Mouse (Mus musculus) ES-E14 (cell line): ENCODE results near the gene Cyfip2. TPM values are rescaled to one million over a fixed set of nuclear protein-coding genes. Genes with fewer than 3 reads are reported as not detected.

Source experiments
- DNase-seq: peaks from one replicate; pipeline ENCODE4 v3.0.0-alpha.2; 2013; ENCODE audit warnings: low read depth, low spot score
- H3K27ac ChIP-seq: 2 replicates; pipeline ENCODE4 v1.5.1; 2012; ENCODE audit warnings: low read depth, mild to moderate bottlenecking, low read length, moderate library complexity, mixed read lengths; ENCODE audit not compliant: poor library complexity, insufficient read depth, severe bottlenecking
- H3K36me3 ChIP-seq: 2 replicates; pipeline ENCODE4 v1.6.1; 2012; ENCODE audit warnings: mild to moderate bottlenecking, low read length, moderate library complexity, mixed read lengths; ENCODE audit not compliant: control insufficient read depth, poor library complexity, insufficient read depth, severe bottlenecking
- H3K4me1 ChIP-seq, 2 experiments: fragments of 150-350 bp in 1 of 2; sonication (generic) in 1 of 2; 2 replicates each; pipeline ENCODE4 v1.6.1; 2012; ENCODE audit warnings: low read length in 2 of 2, mild to moderate bottlenecking in 1 of 2, mixed read lengths in 1 of 2; ENCODE audit not compliant: control insufficient read depth in 2 of 2, insufficient read depth in 2 of 2, poor library complexity in 1 of 2
- H3K4me3 ChIP-seq, 2 experiments: fragments of 150-350 bp in 1 of 2; sonication (generic) in 1 of 2; 2 replicates each; pipeline ENCODE4 v1.5.1; 2012; ENCODE audit warnings: low read length in 2 of 2, low read depth in 1 of 2, mild to moderate bottlenecking in 1 of 2, mixed read lengths in 1 of 2; ENCODE audit not compliant: insufficient read depth in 1 of 2, poor library complexity in 1 of 2, severe bottlenecking in 1 of 2
- H3K9ac ChIP-seq: 2 replicates; pipeline ENCODE4 v1.6.1; 2012; ENCODE audit warnings: low read depth, mild to moderate bottlenecking, low read length, mixed read lengths; ENCODE audit not compliant: poor library complexity, insufficient read depth, severe bottlenecking
- H3K9me3 ChIP-seq: fragments of 150-350 bp; sonication (generic); 2 replicates; pipeline ENCODE4 v1.6.1; 2012; ENCODE audit warnings: low read depth, mild to moderate bottlenecking, low read length; ENCODE audit not compliant: control insufficient read depth, insufficient read depth
- CHD2 ChIP-seq: IDR thresholded peaks from 2 replicates; pipeline ENCODE4 v1.6.1; 2014; ENCODE audit warnings: mild to moderate bottlenecking, low read depth, low read length, inconsistent platforms
- HCFC1 ChIP-seq: IDR thresholded peaks from 2 replicates; pipeline ENCODE4 v1.6.1; 2012; ENCODE audit warnings: low read length, inconsistent platforms, borderline replicate concordance; ENCODE audit not compliant: insufficient read depth
- MAFK ChIP-seq: IDR thresholded peaks from 2 replicates; pipeline ENCODE4 v1.6.1; 2014; ENCODE audit warnings: mild to moderate bottlenecking, low read depth, low read length, inconsistent platforms; ENCODE audit not compliant: insufficient read depth
- ZC3H11A ChIP-seq: IDR thresholded peaks from 2 replicates; pipeline ENCODE4 v1.6.1; 2012; ENCODE audit warnings: low read depth, mild to moderate bottlenecking, inconsistent platforms, low read length, borderline replicate concordance
- ZNF384 ChIP-seq: IDR thresholded peaks from 2 replicates; pipeline ENCODE4 v1.6.1; 2012; ENCODE audit warnings: low read depth, low read length, inconsistent platforms
- in situ Hi-C, 2 experiments: fragments of 600-800 bp; cut with MboI; formaldehyde crosslinking; loops; one replicate each; pipeline ENCODE4 v1.15.1; 2025; ENCODE audit warnings: low sequenced_read_pairs in 2 of 2, inconsistent platforms in 1 of 2; ENCODE audit not compliant: unreplicated experiment in 2 of 2
- total RNA-seq: library from RNA; depleted of rRNA; stranded (reverse); fragments of 300-350 nt; gene quantifications from 2 replicates; pipeline ENCODE4 v1.2.3, GENCODE M21; 2012

Cyfip2 gene
- total RNA-seq, 1 experiment: 7.4 TPM

DNA sequence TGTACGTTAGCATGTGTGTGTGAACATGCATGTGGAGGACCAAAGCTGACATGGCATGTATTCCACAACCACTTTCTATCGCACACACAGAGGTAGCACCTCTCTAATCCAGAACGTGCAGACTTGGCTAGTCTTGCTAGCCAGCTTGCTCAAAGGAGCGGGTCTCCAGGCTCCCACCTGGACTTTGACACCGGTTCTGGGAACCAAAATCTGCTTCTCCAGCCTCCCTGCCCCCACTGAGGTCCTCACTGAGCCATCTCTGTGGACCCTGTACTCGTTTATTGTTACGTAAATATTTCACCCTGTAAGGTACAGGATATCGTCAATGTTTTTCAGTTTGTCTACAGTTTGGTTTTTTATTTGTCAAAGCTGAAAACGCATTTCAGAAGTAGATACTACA is 10.2 kb downstream of the Cyfip2 start:
- Histone ChIP-seq H3K9ac (no peak overlapping the region), H3K27ac (no peak overlapping the region), H3K36me3 (no peaks in the 10 kb centered on the region), H3K4me1 (no peaks in the 10 kb centered on the region; a peak in 1 of 4 replicates), H3K4me3 (no peak overlapping the region), H3K9me3 (no peaks in the 10 kb centered on the region)
- no peak for DNase-seq
- TF ChIP-seq HCFC1: no peak
- no peak for TF ChIP-seq ZC3H11A
- TF ChIP-seq MAFK: no peak
- no peak for TF ChIP-seq ZNF384
- no peak for TF ChIP-seq CHD2
- in situ Hi-C loops: no loop called here

DNA sequence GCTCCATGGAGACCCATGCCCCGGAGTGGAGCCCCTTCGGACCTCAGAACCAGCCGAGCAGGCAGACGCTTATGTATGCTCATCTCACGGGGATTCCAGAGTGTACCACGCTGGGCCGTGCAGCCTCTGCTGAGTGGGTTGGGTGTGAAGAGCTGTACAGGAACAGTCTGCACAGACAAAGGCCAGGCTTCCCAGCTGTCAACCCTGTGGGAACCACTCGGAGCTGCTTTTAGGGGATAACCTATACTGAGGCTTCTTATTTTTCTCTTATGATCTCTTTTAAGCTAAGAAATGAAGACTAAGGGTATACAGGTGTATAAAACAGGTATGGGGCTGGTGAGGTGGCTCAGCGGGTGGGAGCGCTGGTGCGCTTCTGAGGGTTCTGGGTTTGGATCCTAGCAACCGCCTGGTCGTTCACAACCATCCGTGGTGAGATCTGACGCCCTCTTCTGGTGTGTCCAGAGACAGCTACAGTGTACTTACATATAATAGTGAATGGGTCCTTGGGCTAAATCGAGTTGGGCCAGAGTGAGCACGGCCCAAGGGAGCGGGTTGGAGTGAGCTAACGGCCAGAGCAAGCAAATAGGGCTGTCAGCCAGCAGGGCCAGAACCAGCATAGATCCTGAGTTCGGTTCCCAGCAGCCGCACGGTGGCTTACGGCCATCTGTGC is 10.9 kb downstream of the Cyfip2 start:
- no peaks in the 10 kb centered on the region for H3K36me3 ChIP-seq
- in situ Hi-C loops: no loop called here
- no peak overlapping the region for H3K27ac ChIP-seq
- no peaks in the 10 kb centered on the region; a peak in 1 of 4 replicates for H3K4me1 ChIP-seq
- no peak for TF ChIP-seq ZC3H11A
- TF ChIP-seq MAFK: no peak
- TF ChIP-seq CHD2: no peak
- no peak for TF ChIP-seq HCFC1
- no peak overlapping the region for H3K9ac ChIP-seq
- no peak overlapping the region for H3K4me3 ChIP-seq
- no peaks in the 10 kb centered on the region for H3K9me3 ChIP-seq
- no peak for DNase-seq

DNA sequence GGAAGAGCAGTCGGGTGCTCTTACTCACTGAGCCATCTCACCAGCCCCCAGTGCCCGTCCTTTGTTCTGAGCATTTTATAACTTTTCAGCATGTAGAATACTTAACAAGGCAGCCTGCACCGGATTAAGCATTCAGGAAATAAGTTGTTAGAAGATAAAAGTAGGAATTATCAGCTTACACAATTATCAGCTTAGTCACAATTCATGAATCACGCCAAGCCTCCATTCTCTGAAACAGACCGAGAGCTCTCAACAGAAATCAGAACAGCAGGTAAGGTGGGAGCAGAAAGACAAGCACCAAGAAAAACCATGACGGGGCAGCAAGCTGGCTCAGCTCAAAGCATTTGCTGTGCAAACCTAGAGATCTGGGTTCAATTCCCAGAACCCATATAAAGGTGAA is 12.8 kb downstream of the Cyfip2 start:
- no peak for DNase-seq
- no peak overlapping the region for H3K27ac ChIP-seq
- no peaks in the 10 kb centered on the region; a peak in 1 of 4 replicates for H3K4me1 ChIP-seq
- H3K9ac ChIP-seq: no peak overlapping the region
- TF ChIP-seq ZC3H11A (no peak), HCFC1 (no peak), MAFK (no peak), CHD2 (no peak), ZNF384 (no peak)
- no peaks in the 10 kb centered on the region for H3K36me3 ChIP-seq
- no peaks in the 10 kb centered on the region for H3K9me3 ChIP-seq
- in situ Hi-C loops: no loop called here
- H3K4me3 ChIP-seq: no peak overlapping the region

DNA sequence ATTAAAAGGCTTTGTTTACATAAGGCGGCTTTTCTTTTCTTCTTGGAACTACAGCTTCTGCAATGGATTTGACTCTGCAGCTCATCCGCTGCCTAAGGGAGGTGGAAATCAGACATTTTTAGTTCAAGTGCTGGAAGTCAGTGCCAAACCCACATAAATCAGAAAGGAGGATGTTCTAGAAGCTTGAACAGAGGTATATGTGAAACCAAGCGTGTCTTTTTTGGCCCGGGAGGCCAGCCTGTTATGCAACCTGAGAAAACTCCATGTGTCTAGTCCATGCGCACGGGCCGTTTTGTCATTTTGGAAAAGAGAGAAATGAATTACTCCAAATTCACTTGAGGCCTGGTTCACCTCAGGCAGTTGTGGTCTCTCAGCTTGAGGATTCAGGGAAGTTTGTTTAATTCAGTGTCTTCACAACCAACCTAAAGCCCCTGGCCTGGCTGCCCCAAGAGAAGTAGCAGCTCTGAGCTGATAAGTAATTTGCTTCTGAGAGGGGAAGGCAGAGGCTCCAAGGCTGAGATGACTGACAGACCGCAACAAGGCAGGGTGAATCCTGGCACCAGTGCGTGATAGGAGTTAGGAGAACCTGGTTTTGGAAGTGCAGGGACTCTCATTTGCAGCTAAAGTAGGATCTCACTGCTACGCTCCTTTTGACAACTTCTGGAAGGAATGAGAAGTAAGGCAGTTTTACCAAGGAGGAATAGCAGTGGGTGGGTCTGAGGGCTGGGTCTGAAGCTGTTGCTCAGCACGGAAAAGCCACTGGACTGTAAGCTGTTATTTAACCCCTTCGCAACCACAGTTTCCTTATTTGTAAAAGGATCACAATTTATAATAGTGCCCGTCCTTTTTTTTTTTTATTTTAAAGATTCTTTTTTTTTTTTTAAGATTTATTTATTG is 13.5 kb downstream of the Cyfip2 start:
- in situ Hi-C loops: no loop called here
- DNase-seq: no peak
- TF ChIP-seq HCFC1 (no peak), CHD2 (no peak), ZNF384 (no peak), MAFK (no peak), ZC3H11A (no peak)

DNA sequence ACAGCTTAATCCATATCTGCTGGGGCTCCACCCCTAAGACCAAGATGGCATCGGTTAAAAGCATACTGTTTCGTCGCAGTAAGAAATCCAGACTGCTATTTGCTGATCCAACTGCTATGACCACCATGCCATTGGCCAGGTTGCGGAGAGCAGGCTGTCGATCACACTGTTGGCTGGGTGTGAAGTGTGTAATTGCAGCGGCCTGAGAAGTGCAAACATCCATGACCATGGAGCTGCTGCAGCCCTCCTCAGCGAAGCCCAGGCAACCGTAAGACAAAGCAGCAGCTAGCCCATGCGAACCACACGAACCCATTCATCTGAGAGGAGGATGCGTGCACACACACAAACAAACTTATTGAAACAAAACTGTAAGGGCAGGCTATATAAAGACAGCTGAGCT is 18.3 kb downstream of the Cyfip2 start:
- Histone ChIP-seq H3K27ac (no peak overlapping the region), H3K4me3 (no peak overlapping the region), H3K4me1 (peaks cover 0 to 1% of the 10 kb centered on the region in 2 experiments; a peak in 1 of 4 replicates), H3K9me3 (no peaks in the 10 kb centered on the region), H3K9ac (no peak overlapping the region), H3K36me3 (0 out of 2 replicates have a peak, but pooled peaks cover 2% of the 10 kb centered on the region)
- DNase-seq: no peak
- TF ChIP-seq ZNF384: no peak
- TF ChIP-seq ZC3H11A: no peak
- in situ Hi-C loops: no loop called here

More for the DNA sequence above, 13.5 kb downstream of the Cyfip2 start:
- Histone ChIP-seq H3K36me3 (no peaks in the 10 kb centered on the region), H3K27ac (no peak overlapping the region), H3K4me1 (no peaks in the 10 kb centered on the region; a peak in 1 of 4 replicates), H3K4me3 (no peak overlapping the region), H3K9me3 (no peaks in the 10 kb centered on the region), H3K9ac (no peak overlapping the region)
